Mouse (Mus musculus) brain, embryonic 14.5 days (tissue): ENCODE measurements at regions not wholly inside any gene's neighbourhood (a gene's known extent, or its start where the extent isn't known, plus 50 kb on each side); places are given as distances from the start of the nearest gene placed in this dataset.

ENCODE experiments used
- CTCF ChIP-seq: fragments of 200-500 bp; IDR thresholded peaks from 2 replicates; pipeline ENCODE4 v1.5.1; 2012; ENCODE audit warnings: inconsistent platforms, mild to moderate bottlenecking, moderate library complexity, borderline replicate concordance; ENCODE audit not compliant: insufficient read depth, insufficient read length; ENCODE audit errors: extremely low read depth
- POLR2A ChIP-seq: fragments of 200-500 bp; IDR thresholded peaks from 2 replicates; pipeline ENCODE4 v1.6.1; 2012; ENCODE audit warnings: mild to moderate bottlenecking, inconsistent platforms, borderline replicate concordance; ENCODE audit not compliant: poor library complexity, insufficient read depth, insufficient read length, severe bottlenecking; ENCODE audit errors: extremely low read depth

DNA sequence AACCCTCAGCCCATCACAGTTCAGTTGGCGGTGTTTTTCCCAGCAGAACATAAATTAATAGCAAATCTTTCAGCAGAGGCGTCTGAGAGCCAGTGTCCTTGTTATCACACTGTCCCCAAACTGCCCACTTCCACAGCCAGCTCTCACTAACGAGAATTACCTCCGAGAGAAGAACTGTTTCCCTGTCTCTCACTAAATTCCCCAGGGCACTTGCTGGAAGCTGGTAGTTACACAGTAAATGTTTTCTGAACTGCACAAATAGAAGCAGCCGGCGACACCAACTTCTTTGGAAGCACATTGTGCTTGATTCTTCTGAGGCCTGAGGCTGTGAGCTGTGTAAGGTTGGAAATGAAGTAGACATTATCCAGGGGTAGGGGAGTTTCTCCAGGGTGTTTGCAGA lies 69.4 kb downstream of the Spesp1 start:
- TF ChIP-seq CTCF (no peak), POLR2A (no peak)
